Mouse (Mus musculus): Measurements from ENCODE around the gene Tgif1.
A peak's percentile ranks its signal among the peaks of the same experiment; 100 is the strongest.

DNA sequence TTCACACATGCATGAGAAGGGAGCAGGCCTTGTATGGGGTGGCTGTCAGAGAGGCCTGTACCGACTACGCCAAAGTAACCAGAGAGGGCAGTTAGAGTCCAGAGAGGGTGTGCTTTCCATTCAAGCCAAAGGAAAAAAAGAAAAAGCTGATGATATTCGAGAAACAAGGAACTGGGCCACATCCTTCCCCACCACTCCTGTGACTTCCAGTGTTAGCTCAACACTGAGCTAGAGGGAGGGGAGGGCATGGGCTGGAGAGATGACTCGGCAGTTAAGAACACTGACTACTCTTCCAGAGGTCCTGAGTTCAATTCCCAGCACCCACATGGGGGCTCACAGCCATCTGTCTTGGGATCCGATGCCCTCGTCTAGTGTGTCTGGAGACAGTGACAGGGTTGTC, 24.1 kb downstream of the Tgif1 start:
- TF ChIP-seq MAFK (IDR thresholded peaks at IDR 0.05; ENCODE audit: insufficient read depth, low read depth, low read length) (peak; percentile 85), HCFC1 (IDR thresholded peaks at IDR 0.05; ENCODE audit: borderline replicate concordance, insufficient read depth, low read length) (no peak), ZNF384 (IDR thresholded peaks at IDR 0.05; ENCODE audit: low read depth, low read length) (no peak), ZC3H11A (IDR thresholded peaks at IDR 0.05; ENCODE audit: borderline replicate concordance, low read depth, low read length) (no peak)
